Mouse (Mus musculus) intestine, embryonic 15.5 days (tissue): Measurements from ENCODE around the gene Dennd6a. TPM values are rescaled to one million over a fixed set of nuclear protein-coding genes. Genes with fewer than 3 reads are reported as not detected.

Experiments used
- ATAC-seq: fragments of 200-750 bp; cut with Nextera tagmentation; 2 replicates; pipeline ENCODE4 v1.8.0; 2017; ENCODE audit warnings: moderate TSS enrichment, moderate library complexity
- H3K27ac ChIP-seq: fragments of 300-500 bp; sonication (generic); 2 replicates; pipeline ENCODE4 v1.5.1; 2015; ENCODE audit warnings: mild to moderate bottlenecking, inconsistent platforms
- H3K27me3 ChIP-seq: fragments of 300-500 bp; sonication (generic); replicated peaks from 2 replicates; pipeline ENCODE4 v1.6.1; 2015; ENCODE audit warnings: inconsistent platforms
- H3K36me3 ChIP-seq: fragments of 300-500 bp; sonication (generic); 2 replicates; pipeline ENCODE4 v1.6.1; 2015; ENCODE audit warnings: inconsistent platforms
- H3K4me1 ChIP-seq: fragments of 300-500 bp; sonication (generic); replicated peaks from 2 replicates; pipeline ENCODE4 v1.6.1; 2015; ENCODE audit warnings: inconsistent platforms
- H3K4me2 ChIP-seq: fragments of 300-500 bp; sonication (generic); replicated peaks from 2 replicates; pipeline ENCODE4 v1.6.1; 2015; ENCODE audit warnings: mild to moderate bottlenecking, inconsistent platforms
- H3K4me3 ChIP-seq: fragments of 300-500 bp; sonication (generic); replicated peaks from 2 replicates; pipeline ENCODE4 v1.5.1; 2015; ENCODE audit warnings: inconsistent platforms
- H3K9ac ChIP-seq: fragments of 300-500 bp; sonication (generic); 2 replicates; pipeline ENCODE4 v1.6.1; 2015; ENCODE audit warnings: inconsistent platforms
- H3K9me3 ChIP-seq: fragments of 300-500 bp; sonication (generic); 2 replicates; pipeline ENCODE4 v1.6.1; 2016; ENCODE audit warnings: inconsistent platforms
- WGBS: fragments of 180-500 bp; shearing (Covaris S2); methylation state at CpG from one replicate; pipeline ENCODE4 v1.1.7; 2015; 5-methylcytosine and 5-hydroxymethylcytosine counted together
- polyA plus RNA-seq: library from polyadenylated mRNA; unstranded; fragments of >200 nt; fragmentation: Nextera tagmentation; extraction: Ambion mirVana; gene quantifications from 2 replicates; pipeline ENCODE4 v1.2.1, GENCODE M21; 2015

Gene Dennd6a
- polyA plus RNA-seq, 1 experiment from 2014 or later = 32.0 TPM

- H3K9ac ChIP-seq = peak overlapping the region; percentile 98
- H3K9me3 ChIP-seq = no peaks in the 10 kb centered on the region
- peak overlapping the region; percentile 57 for H3K4me2 ChIP-seq
- H3K27me3 ChIP-seq = no peaks in the 10 kb centered on the region
- H3K27ac ChIP-seq = peak overlapping the region; percentile 99
- H3K4me1 ChIP-seq = peaks cover 7% of the 10 kb centered on the region; the same call in 1 of the 2 replicates
- peak; percentile 95 for ATAC-seq
- H3K4me3 ChIP-seq = peak overlapping the region; percentile 75
- H3K36me3 ChIP-seq = 0 out of 2 replicates have a peak, but pooled peaks cover 5% of the 10 kb centered on the region
- under 1% methylated on average over 79 of the region's 79 CpGs for WGBS
Observed at GRCm38 (mm10) chr14:26579346-26580343, 6.0 kb downstream of the Dennd6a start.

DNA sequence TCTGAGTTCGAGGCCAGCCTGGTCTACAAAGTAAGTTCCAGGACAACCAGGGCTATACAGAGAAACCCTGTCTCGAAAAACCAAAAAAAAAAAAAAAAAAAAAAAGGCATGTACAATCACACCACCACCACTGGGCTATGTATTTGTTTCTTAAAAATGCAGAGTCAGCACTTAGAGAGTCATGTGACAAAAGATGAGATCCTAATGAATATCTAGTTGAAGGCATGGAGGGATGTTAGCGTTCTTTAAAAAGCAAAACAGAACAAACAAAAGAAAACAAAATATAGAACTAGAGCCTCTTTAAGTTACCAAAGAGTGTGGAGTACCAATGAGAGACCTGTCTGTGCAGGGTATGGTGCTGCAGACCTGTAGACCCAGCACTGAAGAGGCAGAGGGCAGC, 10.0 kb downstream of the Dennd6a start:
- Histone ChIP-seq H3K27ac (no peak overlapping the region), H3K9ac (no peak overlapping the region), H3K4me2 (no peak overlapping the region), H3K36me3 (0 out of 2 replicates have a peak, but pooled peaks cover 5% of the 10 kb centered on the region), H3K4me1 (peaks cover 11% of the 10 kb centered on the region; the same call in 1 of the 2 replicates), H3K9me3 (no peaks in the 10 kb centered on the region), H3K4me3 (no peak overlapping the region), H3K27me3 (no peaks in the 10 kb centered on the region)
- 86% methylated on average over 3 of the region's 3 CpGs for WGBS
- no peak for ATAC-seq

DNA sequence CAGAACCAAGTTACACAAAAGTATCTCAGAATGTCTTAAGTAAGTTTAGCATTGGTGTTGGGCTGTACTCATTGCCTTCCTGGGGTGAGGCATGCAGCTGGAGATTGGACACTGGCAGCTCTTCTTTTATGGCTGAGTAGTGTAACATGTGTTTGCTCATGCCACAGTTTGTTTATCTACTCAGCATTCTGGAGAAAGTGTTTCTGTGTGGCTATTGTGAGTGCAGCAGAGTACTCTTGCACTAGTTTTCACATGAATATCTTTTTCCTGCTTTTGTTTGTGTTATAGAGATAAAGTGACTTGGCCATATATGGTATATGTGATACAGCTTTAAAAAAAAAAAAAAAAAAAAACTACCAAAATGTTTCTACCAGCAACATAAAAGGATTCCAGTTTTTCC, 13.5 kb downstream of the Dennd6a start:
- Histone ChIP-seq H3K9me3 (no peaks in the 10 kb centered on the region), H3K4me2 (no peak overlapping the region), H3K27me3 (no peaks in the 10 kb centered on the region), H3K36me3 (0 out of 2 replicates have a peak, but pooled peaks cover under 1% of the 10 kb centered on the region), H3K27ac (no peak overlapping the region), H3K9ac (no peak overlapping the region), H3K4me3 (no peak overlapping the region), H3K4me1 (0 out of 2 replicates have a peak, but pooled peaks cover 5% of the 10 kb centered on the region)
- no peak for ATAC-seq

- Histone ChIP-seq H3K4me2 (no peak overlapping the region), H3K4me3 (no peak overlapping the region), H3K9me3 (no peaks in the 10 kb centered on the region), H3K27ac (no peak overlapping the region), H3K27me3 (no peaks in the 10 kb centered on the region), H3K9ac (no peak overlapping the region), H3K4me1 (0 out of 2 replicates have a peak, but pooled peaks cover 4% of the 10 kb centered on the region), H3K36me3 (no peaks in the 10 kb centered on the region)
- no peak for ATAC-seq
Observed at GRCm38 (mm10) chr14:26591353-26591752, 17.7 kb downstream of the Dennd6a start.

- 47% methylated on average over 2 of the region's 2 CpGs for WGBS
- no peaks in the 10 kb centered on the region for H3K4me1 ChIP-seq
- no peaks in the 10 kb centered on the region for H3K27me3 ChIP-seq
- no peak overlapping the region for H3K4me3 ChIP-seq
- H3K36me3 ChIP-seq = 0 out of 2 replicates have a peak, but pooled peaks cover 4% of the 10 kb centered on the region
- 0 out of 2 replicates have a peak, but pooled peaks cover 3% of the 10 kb centered on the region for H3K9me3 ChIP-seq
- ATAC-seq = no peak
- H3K27ac ChIP-seq = no peak overlapping the region
- no peak overlapping the region for H3K9ac ChIP-seq
- no peak overlapping the region for H3K4me2 ChIP-seq
Observed at GRCm38 (mm10) chr14:26593281-26593895, 19.7 kb downstream of the Dennd6a start.

- Histone ChIP-seq H3K9ac (no peak overlapping the region), H3K36me3 (0 out of 2 replicates have a peak, but pooled peaks cover 6% of the 10 kb centered on the region), H3K4me1 (no peaks in the 10 kb centered on the region), H3K4me2 (no peak overlapping the region), H3K27me3 (no peaks in the 10 kb centered on the region), H3K9me3 (0 out of 2 replicates have a peak, but pooled peaks cover 3% of the 10 kb centered on the region), H3K4me3 (no peak overlapping the region), H3K27ac (no peak overlapping the region)
- ATAC-seq = no peak
- WGBS = 85% methylated on average over 7 of the region's 7 CpGs
Observed at GRCm38 (mm10) chr14:26595167-26595566, 21.5 kb downstream of the Dennd6a start.

GRCm38 (mm10) chr14:26595695-26596365, 22.2 kb downstream of the Dennd6a start:
- 46% methylated on average over 5 of the region's 5 CpGs for WGBS
- 0 out of 2 replicates have a peak, but pooled peaks cover 6% of the 10 kb centered on the region for H3K36me3 ChIP-seq
- H3K9ac ChIP-seq = no peak overlapping the region
- ATAC-seq = no peak
- H3K4me3 ChIP-seq = no peak overlapping the region
- no peaks in the 10 kb centered on the region for H3K4me1 ChIP-seq
- no peak overlapping the region for H3K27ac ChIP-seq
- no peak overlapping the region for H3K4me2 ChIP-seq
- 0 out of 2 replicates have a peak, but pooled peaks cover 3% of the 10 kb centered on the region for H3K9me3 ChIP-seq
- no peaks in the 10 kb centered on the region for H3K27me3 ChIP-seq

- Histone ChIP-seq H3K36me3 (peaks cover 14% of the 10 kb centered on the region), H3K4me3 (no peak overlapping the region), H3K27me3 (no peaks in the 10 kb centered on the region), H3K9me3 (no peaks in the 10 kb centered on the region), H3K4me1 (no peaks in the 10 kb centered on the region), H3K9ac (no peak overlapping the region), H3K27ac (no peak overlapping the region), H3K4me2 (no peak overlapping the region)
- ATAC-seq = no peak
- 75% methylated on average over 4 of the region's 4 CpGs for WGBS
Observed at GRCm38 (mm10) chr14:26605354-26605753, 31.7 kb downstream of the Dennd6a start.

DNA sequence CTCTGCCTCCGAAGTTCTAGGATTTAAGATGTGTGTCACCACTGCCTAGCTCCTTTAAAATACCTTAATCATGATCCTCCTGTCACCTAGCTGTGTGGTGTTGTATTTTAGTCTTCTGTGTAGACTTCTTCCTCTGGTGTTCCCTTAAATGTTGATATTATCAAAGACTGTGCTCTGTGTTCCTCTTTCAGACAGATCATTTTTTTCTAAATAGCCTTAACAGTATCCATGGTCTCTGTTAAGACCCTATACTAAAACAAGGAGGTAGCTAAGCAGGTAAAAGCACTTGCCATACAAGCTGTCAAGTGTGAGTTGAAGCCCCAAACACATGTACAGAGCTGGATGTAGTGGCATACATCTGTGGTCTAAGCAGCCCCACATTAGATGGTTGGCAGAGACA, 36.0 kb downstream of the Dennd6a start:
- Histone ChIP-seq H3K27ac (no peak overlapping the region), H3K9me3 (no peaks in the 10 kb centered on the region), H3K27me3 (no peaks in the 10 kb centered on the region), H3K9ac (no peak overlapping the region), H3K4me2 (no peak overlapping the region), H3K4me1 (no peaks in the 10 kb centered on the region), H3K36me3 (peaks cover 19% of the 10 kb centered on the region), H3K4me3 (no peak overlapping the region)
- 85% methylated on average over 1 of the region's 1 CpGs for WGBS
- ATAC-seq = no peak

- H3K4me1 ChIP-seq = no peaks in the 10 kb centered on the region
- H3K27me3 ChIP-seq = no peaks in the 10 kb centered on the region
- H3K9ac ChIP-seq = no peak overlapping the region
- H3K27ac ChIP-seq = no peak overlapping the region
- no peak for ATAC-seq
- H3K4me2 ChIP-seq = no peak overlapping the region
- no peak overlapping the region for H3K4me3 ChIP-seq
- WGBS = 91% methylated on average over 4 of the region's 4 CpGs
- no peaks in the 10 kb centered on the region for H3K9me3 ChIP-seq
- H3K36me3 ChIP-seq = peaks cover 12% of the 10 kb centered on the region
Observed at GRCm38 (mm10) chr14:26610689-26611088, 37.0 kb downstream of the Dennd6a start.

- Histone ChIP-seq H3K4me3 (no peak overlapping the region), H3K9me3 (no peaks in the 10 kb centered on the region), H3K27me3 (no peaks in the 10 kb centered on the region), H3K27ac (no peak overlapping the region), H3K4me2 (no peak overlapping the region), H3K9ac (no peak overlapping the region), H3K36me3 (peaks cover 34% of the 10 kb centered on the region), H3K4me1 (no peaks in the 10 kb centered on the region)
- no peak for ATAC-seq
- WGBS = 75% methylated on average over 4 of the region's 4 CpGs
Observed at GRCm38 (mm10) chr14:26625301-26625700, 51.6 kb downstream of the Dennd6a start.

DNA sequence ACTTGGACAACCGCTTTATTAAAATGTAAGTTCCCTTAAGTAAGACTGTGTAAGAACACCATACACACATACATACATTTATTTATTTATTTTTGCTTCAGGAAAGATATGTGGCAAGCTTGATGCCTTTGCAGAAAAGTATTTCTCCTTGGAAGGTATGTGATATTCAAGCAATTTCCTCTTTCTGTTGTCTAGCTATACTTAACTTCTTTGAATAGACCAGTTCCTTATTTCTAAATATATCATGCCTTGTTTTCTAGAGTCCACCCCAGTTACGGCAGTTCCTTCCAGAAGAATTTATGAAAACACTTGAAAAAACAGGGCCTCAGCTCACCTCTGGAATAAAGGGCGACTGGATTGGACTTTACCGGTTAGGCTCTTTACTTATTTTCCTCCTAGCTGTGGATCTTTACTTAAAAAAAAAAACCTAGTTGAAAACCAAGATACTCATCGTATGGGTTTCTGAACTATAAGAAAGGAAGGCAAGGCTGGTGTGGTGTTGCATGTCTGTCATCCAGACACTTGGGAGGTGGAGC, 53.0 kb downstream of the Dennd6a start:
- Histone ChIP-seq H3K36me3 (peaks cover 30% of the 10 kb centered on the region), H3K27ac (no peak overlapping the region), H3K9me3 (no peaks in the 10 kb centered on the region), H3K4me2 (no peak overlapping the region), H3K9ac (no peak overlapping the region), H3K27me3 (no peaks in the 10 kb centered on the region), H3K4me3 (no peak overlapping the region), H3K4me1 (no peaks in the 10 kb centered on the region)
- 86% methylated on average over 5 of the region's 5 CpGs for WGBS
- ATAC-seq = no peak
